Mouse (Mus musculus) lung, postnatal 25 days (tissue): ENCODE results near the gene Parl.

Experiments used
- DNase-seq: peaks from one replicate; pipeline ENCODE4 v3.0.0; 2022; ENCODE audit warnings: low spot score

The Parl gene

GRCm38 (mm10) chr16:20237426-20237825, 64.8 kb downstream of the Parl start:
- DNase-seq: no peak

- DNase-seq: no peak
Measured at GRCm38 (mm10) chr16:20234406-20234805, 67.8 kb downstream of the Parl start.
